Mouse (Mus musculus) hematopoietic stem cell, adult 5-6 weeks (primary cell): Measurements from ENCODE around the gene Ifitm2. TPM values are rescaled to one million over a fixed set of nuclear protein-coding genes. Genes with fewer than 3 reads are reported as not detected.

Experiments used
- ATAC-seq, 2 experiments: fragments of 125-278 bp in 1 of 2; replicated peaks in 1 of 2; 2 replicates each; pipeline ENCODE4 v1.8.0; 2016 to 2017; ENCODE audit warnings: inconsistent platforms in 2 of 2, mild to moderate bottlenecking in 2 of 2, moderate number of reproducible peaks in 2 of 2, low read depth in 1 of 2, moderate TSS enrichment in 1 of 2; ENCODE audit not compliant: low FRiP score in 2 of 2, poor library complexity in 2 of 2, severe bottlenecking in 2 of 2, insufficient read depth in 1 of 2, low TSS enrichment in 1 of 2
- total RNA-seq: library from RNA; stranded (forward); fragments of 172-1452, 232-1000 nt; gene quantifications from 2 replicates; pipeline ENCODE4 v1.2.3, GENCODE M21; 2017

The Ifitm2 gene
- total RNA-seq, 1 experiment from 2014 or later = 328 TPM

DNA sequence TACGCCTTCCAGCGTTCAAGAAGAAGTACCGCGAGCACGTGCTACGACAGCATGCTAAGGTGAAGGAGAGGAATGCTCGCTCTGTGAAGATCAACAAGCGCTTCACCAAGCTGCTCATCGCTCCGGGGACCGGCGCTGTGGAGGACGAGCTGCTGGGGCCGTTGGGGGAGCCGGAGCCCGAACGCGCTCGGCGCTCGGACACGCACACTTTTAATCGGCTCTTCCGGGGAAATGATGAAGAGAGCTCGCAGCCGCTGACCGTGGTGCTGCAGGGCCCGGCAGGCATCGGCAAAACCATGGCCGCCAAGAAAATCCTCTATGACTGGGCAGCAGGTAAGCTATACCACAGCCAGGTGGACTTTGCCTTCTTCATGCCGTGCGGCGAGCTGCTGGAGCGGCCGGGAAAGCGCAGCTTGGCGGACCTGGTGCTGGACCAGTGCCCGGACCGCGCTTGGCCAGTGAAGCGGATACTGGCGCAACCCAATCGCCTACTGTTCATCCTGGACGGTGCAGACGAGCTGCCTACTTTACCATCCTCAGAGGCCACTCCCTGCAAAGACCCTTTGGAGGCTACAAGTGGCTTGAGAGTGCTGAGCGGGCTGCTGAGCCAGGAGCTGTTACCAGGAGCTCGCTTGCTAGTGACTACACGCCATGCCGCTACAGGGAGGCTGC is 33.3 kb downstream of the Ifitm2 start:
- ATAC-seq = peak; percentile 28 to 43; a peak in 3 of 4 replicates

DNA sequence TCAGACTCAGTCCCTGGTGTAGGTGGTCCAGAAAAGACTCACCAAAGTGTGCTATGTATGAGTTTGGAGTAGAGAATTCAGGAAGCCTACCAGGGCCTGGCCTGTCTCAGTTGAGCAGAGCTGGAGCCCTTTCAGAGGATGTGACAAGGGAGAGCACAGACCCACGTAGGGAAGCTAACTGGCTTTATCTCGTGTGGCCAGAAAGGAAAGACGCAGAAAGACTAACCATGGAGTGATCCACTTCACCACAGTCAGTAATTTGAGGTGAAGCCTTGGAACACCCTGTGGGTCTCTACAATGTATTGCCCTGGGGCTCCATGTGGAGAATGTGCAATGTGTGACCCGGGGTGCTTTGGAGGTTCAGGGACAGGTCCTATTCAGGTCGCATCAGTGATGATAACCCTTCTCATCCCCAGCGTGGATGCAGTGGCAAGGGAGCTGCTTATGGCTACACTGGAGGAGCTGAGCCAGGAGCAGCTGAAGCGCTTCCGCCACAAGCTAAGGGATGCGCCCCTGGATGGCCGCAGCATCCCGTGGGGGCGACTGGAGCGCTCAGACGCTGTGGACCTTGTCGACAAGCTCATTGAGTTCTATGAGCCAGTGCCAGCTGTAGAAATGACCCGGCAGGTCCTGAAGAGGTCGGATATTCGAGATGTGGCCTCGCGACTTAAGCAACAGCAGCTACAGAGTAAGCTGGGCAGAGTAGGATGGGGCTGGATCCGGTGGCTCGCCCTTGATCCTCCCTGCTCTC is 34.4 kb downstream of the Ifitm2 start:
- no peak for ATAC-seq

DNA sequence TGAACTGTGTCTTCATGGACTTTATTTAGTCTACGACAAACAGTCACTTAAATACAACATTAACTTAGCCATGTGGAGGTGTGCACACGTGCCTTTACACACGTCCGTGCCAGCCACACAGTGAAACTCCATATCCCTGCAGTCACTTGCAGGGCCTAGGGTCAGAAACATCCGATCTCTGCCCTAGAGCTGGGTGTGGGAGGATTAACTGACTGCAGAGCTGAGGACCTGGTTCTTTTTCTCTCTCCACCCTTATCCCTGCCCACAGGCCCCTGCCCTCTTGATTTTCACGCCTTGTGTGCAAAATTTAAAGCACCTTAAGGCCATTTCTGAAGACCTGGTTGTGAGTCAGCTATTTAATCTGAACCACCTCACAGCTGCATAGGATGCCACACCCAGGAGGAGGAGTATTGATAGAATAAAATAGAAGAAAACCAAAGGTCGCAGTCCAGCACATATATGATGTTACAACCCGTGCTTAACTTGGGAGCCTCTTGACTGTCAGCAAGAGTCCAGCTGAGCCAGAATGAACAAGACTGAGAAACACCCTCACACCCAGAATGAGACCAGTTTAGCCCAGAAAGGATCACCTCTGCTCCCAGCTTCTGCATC is 35.3 kb downstream of the Ifitm2 start, which contains the start of gene Nlrp6:
Gene Nlrp6, plus strand, starts transcription at position 485 of the 612 bp plus-strand sequence.
- ATAC-seq = no peak

DNA sequence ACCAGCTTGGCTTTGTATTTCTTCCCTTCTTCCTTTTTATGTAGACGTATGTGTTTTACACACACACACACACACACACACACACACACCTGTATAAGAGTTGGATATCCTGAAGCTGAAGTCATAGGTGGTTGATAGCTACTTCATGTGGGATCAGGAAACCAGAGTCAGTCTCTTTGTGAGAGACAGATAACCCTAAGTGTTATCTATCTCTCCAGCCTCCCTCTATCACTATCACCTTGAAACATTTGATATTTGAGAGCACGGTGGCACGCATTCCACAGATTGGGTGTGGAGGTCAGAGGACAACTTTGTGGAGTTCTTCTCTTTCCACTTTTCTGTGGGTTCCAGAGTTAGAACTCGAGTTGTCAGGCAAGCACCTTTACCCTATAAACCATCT is 35.9 kb downstream of the Ifitm2 start:
- ATAC-seq = no peak

DNA sequence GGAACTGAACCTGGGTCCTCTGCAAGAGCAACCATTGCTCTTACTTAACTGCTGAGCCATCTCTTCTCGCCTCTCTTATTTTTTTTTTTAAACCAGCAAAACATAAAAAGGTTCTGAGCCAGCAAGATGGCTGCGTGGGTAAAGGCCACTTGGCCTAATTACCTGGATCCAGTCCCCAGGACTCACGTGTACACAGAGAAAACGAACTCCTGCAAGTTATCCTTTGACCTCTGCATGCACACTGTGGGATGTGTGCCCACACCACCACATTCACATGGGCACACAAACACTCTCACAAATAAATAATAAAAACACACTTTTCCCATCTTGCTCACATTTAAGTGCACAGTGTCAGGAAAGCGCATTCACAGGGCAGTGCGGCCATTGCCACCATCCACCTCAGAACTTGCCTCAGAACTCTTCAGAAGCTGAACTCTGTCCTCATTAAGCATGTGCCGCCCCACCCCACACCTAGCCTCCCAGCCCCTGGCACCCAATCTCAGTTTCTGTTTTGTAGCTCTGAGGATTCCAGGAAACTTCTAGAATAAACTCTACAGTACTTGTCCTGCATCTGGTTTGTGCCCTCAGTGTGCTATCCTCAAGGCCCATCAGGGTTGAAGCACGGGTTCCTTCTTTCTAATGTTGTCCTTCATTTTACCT is 41.6 kb downstream of the Ifitm2 start:
- ATAC-seq = no peak

DNA sequence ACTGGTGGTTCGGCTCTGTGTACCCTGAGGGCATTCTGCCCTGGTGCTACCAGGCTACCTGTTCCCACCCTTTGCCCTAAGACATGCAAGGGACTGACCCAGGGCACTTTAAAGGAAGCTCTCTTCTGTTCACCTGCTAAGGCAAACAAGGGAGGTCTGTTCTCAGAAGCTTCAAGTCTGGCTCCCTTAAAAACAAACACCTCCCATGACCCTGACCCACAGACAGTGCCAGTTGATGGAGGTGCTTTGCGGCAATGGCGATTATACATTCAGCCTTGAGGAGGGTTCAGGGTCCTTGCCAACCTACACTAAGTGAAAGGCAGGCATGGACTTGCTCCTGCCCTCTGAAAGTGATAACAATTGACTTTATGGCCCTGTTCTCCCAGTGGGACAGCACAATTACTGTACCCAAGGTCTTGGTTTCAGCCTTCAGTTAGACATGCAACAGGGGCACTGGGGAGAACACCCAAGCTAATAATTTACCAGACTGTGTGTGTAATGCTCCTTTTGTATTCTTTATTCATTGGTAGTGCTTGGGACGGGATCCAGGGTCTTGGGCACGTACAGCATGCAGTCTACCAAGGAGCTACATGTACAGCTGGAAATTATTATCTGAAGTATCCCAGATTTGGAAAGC is 42.8 kb downstream of the Ifitm2 start:
- no peak for ATAC-seq

DNA sequence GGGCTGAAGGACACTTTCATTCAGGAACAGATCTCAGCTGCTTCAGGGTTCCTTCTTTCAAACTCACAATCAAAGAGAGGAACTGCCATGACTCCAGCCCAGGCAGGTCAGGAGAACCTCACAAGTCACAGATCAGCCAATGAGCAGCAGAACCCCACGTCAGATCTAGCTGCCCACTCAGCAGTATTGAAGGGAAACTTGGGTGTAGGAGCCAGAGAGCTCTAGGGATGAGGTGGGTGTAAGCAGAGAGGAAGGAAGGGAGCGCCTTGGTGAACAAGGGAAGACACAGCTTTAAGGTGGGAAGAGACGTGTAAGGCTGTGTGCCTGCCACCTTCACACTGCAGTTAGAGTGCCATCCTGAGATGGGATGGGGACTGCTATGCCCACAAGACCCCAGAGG is 43.5 kb downstream of the Ifitm2 start:
- ATAC-seq = no peak

DNA sequence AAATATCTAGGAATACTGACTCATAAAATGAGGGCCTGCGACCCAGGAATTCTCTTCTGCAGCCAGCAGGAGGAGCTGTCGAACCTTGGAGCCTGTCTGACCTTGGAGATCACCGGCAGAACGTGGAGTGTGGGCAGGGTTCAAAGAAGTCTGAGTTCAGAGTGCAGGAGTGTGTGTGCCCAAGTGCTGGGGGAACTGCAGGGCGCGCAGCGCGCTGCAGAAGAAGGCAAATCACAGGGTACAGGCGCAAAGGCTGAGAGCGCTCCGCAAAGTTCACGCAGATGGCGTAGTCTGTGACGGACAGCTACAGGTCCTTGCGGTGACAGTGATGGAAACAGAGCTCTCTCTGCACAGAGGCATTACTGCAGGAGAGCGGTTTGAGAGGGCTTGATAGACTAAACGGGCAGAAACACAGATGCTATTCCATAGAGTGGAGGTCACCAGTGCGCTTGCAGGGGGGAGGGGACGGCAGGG is 47.1 kb downstream of the Ifitm2 start:
- ATAC-seq = peak; percentile 80 to 91

DNA sequence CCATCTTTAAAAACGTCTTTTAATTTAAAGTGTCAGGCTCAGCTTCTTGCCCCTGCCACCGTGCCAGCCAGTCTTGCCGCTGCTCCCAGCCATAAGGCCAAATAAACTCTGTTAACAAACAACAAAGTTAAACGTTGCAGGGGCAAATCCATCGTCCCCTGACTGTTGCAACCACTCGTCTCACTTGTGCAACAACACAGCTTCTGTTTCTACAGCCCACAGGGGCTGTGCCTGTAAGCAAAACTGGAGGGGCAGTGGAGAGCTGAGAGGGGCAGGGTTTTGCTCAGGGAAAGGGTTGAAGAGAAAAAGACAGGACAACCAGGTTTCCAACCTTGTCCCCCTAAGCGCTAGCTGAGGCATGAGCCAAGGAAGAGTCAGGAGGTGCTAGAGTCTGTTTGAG is 47.6 kb downstream of the Ifitm2 start:
- ATAC-seq = no peak; a peak in 1 of 4 replicates

DNA sequence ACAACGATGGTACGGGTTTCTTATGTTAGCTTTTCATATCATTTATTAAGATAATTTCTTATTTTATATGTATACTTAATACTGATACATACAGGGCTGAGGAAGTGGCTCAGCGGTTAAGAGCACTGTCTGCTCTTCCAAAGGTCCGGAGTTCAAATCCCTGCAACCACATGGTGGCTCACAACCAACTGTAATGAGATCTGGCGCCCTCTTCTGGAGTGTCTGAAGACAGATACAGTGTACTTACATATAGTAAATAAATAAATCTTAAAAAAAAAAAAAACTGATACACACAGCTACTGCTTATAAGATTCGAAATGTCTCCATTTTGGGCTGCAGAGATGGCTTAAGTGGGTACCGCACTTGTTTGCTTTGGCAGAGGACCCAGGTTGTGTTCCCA is 48.1 kb downstream of the Ifitm2 start:
- ATAC-seq = no peak

DNA sequence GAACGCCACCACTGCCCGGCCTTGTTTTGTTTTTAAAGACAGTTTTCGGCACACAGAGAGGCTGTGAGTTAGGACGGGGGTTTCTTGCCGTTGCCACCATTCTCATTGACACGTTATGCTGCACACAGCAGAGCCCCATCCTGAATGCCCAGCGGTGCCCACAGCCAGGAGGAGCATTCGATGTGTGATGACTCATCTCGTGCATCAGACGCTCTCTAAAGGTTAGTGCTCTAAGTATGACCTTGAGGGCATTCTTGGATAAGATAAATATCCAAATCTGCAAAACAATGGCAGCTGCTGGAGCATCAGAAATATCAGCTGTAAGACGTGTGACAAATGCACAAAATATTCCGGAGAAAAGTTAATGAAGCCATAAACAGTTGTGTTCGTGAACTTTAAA is 48.7 kb downstream of the Ifitm2 start:
- no peak for ATAC-seq

DNA sequence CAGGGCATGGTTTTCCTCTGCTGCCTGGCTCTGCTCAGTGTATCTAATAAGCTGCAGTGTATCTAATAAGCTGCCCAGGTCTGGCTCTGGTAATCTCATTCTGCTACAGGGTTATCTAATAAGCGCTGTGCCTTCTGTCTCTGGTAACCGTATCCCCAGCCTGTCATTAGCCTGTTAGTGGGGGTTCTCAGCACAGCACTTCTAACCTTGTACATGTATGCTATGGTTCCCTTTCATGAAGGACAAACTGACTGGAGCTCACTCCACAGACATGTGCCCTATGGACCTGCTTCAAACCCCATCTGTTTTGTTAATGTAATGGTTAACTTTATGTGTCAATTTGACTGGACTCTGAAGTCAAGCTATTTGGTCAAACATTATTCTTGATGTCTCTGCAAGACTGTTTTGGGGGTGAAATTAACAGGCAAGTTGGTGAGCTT is 50.1 kb downstream of the Ifitm2 start:
- ATAC-seq = no peak

Other genes starting within 250 kb of the Ifitm2 start
- not detected in 2 replicates for gene Cyp2e1, start 192.2 kb downstream of the Ifitm2 start, total RNA-seq
- gene Syce1, start 168.1 kb downstream of the Ifitm2 start, total RNA-seq = 0.88 and 1.8 TPM in 2 replicates
- gene Zfp941, start 133.8 kb downstream of the Ifitm2 start, total RNA-seq = 2.4 and 3.4 TPM in 2 replicates
- not detected in 2 replicates for gene Urah, start 121.0 kb downstream of the Ifitm2 start, total RNA-seq
- not detected in 2 replicates for gene Scgb1c1, start 110.4 kb downstream of the Ifitm2 start, total RNA-seq
- gene Odf3, start 108.2 kb downstream of the Ifitm2 start, total RNA-seq = not detected in 2 replicates
- 1.8 and 4.6 TPM in 2 replicates for gene Gm45785, start 99.7 kb downstream of the Ifitm2 start, total RNA-seq
- gene Ric8a, start 99.0 kb downstream of the Ifitm2 start, total RNA-seq = 49.0 and 66.3 TPM in 2 replicates
- gene Bet1l, start 98.4 kb downstream of the Ifitm2 start, total RNA-seq = 28.2 and 36.1 TPM in 2 replicates
- gene Psmd13, start 74.0 kb downstream of the Ifitm2 start, total RNA-seq = 131 and 147 TPM in 2 replicates
- gene Sirt3, start 73.7 kb downstream of the Ifitm2 start, total RNA-seq = 50.7 and 71.5 TPM in 2 replicates
- not detected in 2 replicates for gene Cox8b, start 55.5 kb downstream of the Ifitm2 start, total RNA-seq
- 0.25 and 0.35 TPM in 2 replicates for gene Nlrp6, start 35.1 kb downstream of the Ifitm2 start, total RNA-seq
- gene Pgghg, start 14.6 kb downstream of the Ifitm2 start, total RNA-seq = 11.2 and 17.7 TPM in 2 replicates
- gene Ifitm5, start 5.7 kb downstream of the Ifitm2 start, total RNA-seq = 1.0 TPM in 1 of 2 replicates, not detected in the other
- not detected in 2 replicates for gene Gm45717, start 50 bp downstream of the Ifitm2 start, total RNA-seq
- gene Ifitm1, start 11.2 kb upstream of the Ifitm2 start, total RNA-seq = 250 and 359 TPM in 2 replicates
- 143 and 341 TPM in 2 replicates for gene Ifitm3, start 54.8 kb upstream of the Ifitm2 start, total RNA-seq
- gene Ifitm6, start 61.9 kb upstream of the Ifitm2 start, total RNA-seq = 68.4 and 203 TPM in 2 replicates
- not detected in 2 replicates for gene Gm17387, start 73.1 kb upstream of the Ifitm2 start, total RNA-seq
- 4.1 and 6.6 TPM in 2 replicates for gene B4galnt4, start 105.1 kb upstream of the Ifitm2 start, total RNA-seq
- gene Pkp3, start 122.2 kb upstream of the Ifitm2 start, total RNA-seq = 1.2 and 2.3 TPM in 2 replicates
- 22.0 and 32.5 TPM in 2 replicates for gene Sigirr, start 144.6 kb upstream of the Ifitm2 start, total RNA-seq
- gene Ano9, start 161.8 kb upstream of the Ifitm2 start, total RNA-seq = not detected in 2 replicates
- gene Ptdss2, start 166.4 kb upstream of the Ifitm2 start, total RNA-seq = 6.4 and 9.6 TPM in 2 replicates
- gene Rnh1, start 216.9 kb upstream of the Ifitm2 start, total RNA-seq = 34.4 and 61.9 TPM in 2 replicates
- 15.0 and 19.7 TPM in 2 replicates for gene Hras, start 238.0 kb upstream of the Ifitm2 start, total RNA-seq
- gene Lrrc56, start 238.2 kb upstream of the Ifitm2 start, total RNA-seq = 0.60 and 0.75 TPM in 2 replicates